Mouse (Mus musculus) forebrain, postnatal 0 days (tissue): ENCODE data around the gene Sugp2. TPM values are rescaled to one million over a fixed set of nuclear protein-coding genes. Genes with fewer than 3 reads are reported as not detected.

Experiments
- ATAC-seq: fragments of 200-750 bp; cut with Nextera tagmentation; 2 replicates; pipeline ENCODE4 v1.8.0; 2017; ENCODE audit warnings: mild to moderate bottlenecking, moderate library complexity
- DNase-seq: peaks from one replicate; pipeline ENCODE4 v3.0.0-alpha.2; 2015
- H3K27ac ChIP-seq: fragments of 300-500 bp; sonication (generic); 2 replicates; pipeline ENCODE4 v1.5.1; 2014; ENCODE audit warnings: low read depth, mild to moderate bottlenecking, antibody characterized with exemption, low read length, moderate library complexity, mixed read lengths
- H3K27me3 ChIP-seq: fragments of 300-500 bp; sonication (generic); 2 replicates; pipeline ENCODE4 v1.6.1; 2014; ENCODE audit warnings: mild to moderate bottlenecking, low read length, mixed read lengths; ENCODE audit not compliant: insufficient read depth
- H3K36me3 ChIP-seq: fragments of 300-500 bp; sonication (generic); 2 replicates; pipeline ENCODE4 v1.6.1; 2014; ENCODE audit warnings: mild to moderate bottlenecking, moderate library complexity; ENCODE audit not compliant: insufficient read depth
- H3K4me1 ChIP-seq: fragments of 300-500 bp; sonication (generic); 2 replicates; pipeline ENCODE4 v1.6.1; 2014; ENCODE audit warnings: antibody characterized with exemption; ENCODE audit not compliant: insufficient read depth
- H3K4me2 ChIP-seq: fragments of 300-500 bp; sonication (generic); 2 replicates; pipeline ENCODE4 v1.6.1; 2014; ENCODE audit warnings: low read depth, mild to moderate bottlenecking, moderate library complexity
- H3K4me3 ChIP-seq: fragments of 300-500 bp; sonication (generic); 2 replicates; pipeline ENCODE4 v1.5.1; 2014; ENCODE audit warnings: low read depth, low read length, mixed read lengths
- H3K9ac ChIP-seq: fragments of 300-500 bp; sonication (generic); 2 replicates; pipeline ENCODE4 v1.6.1; 2014; ENCODE audit warnings: mild to moderate bottlenecking
- H3K9me3 ChIP-seq: fragments of 300-500 bp; sonication (generic); 2 replicates; pipeline ENCODE4 v1.6.1; 2016; ENCODE audit warnings: low read length
- CTCF ChIP-seq: sonication (generic); IDR thresholded peaks from 2 replicates; pipeline ENCODE4 v1.5.1; 2016; ENCODE audit warnings: antibody characterized with exemption, control low read depth, low read depth
- WGBS: fragments of 180-500 bp; shearing (Covaris S2); extraction: QIAGEN DNeasy Blood & Tissue Kit; methylation state at CpG from one replicate; pipeline ENCODE4 v1.1.7; 2014; 5-methylcytosine and 5-hydroxymethylcytosine counted together
- polyA plus RNA-seq: library from polyadenylated mRNA; unstranded; fragments of >200 nt; fragmentation: Nextera tagmentation; extraction: Ambion mirVana; gene quantifications from 2 replicates; pipeline ENCODE4 v1.2.1, GENCODE M21; 2015
- total RNA-seq: library from RNA; depleted of rRNA; stranded (reverse); fragments of >200 nt; gene quantifications from 2 replicates; pipeline ENCODE4 v1.2.3, GENCODE M21; 2014

Sugp2 gene
- total and polyA plus RNA-seq, 2 experiments from 2014 or later, result 65.0 to 129 TPM

- Histone ChIP-seq H3K4me2 (no peak overlapping the region), H3K9me3 (no peaks in the 10 kb centered on the region), H3K4me3 (no peak overlapping the region), H3K27ac (no peak overlapping the region), H3K36me3 (peaks cover 50% of the 10 kb centered on the region), H3K27me3 (no peaks in the 10 kb centered on the region), H3K9ac (no peak overlapping the region), H3K4me1 (peaks cover 16% of the 10 kb centered on the region)
- WGBS, result 70% methylated on average over 2 of the region's 2 CpGs
- no peak for TF ChIP-seq CTCF
- ATAC-seq (no peak), DNase-seq (no peak)
Measured at GRCm38 (mm10) chr8:70313399-70313798, 79.4 kb downstream of the Sugp2 start.

GRCm38 (mm10) chr8:70315624-70316510, 81.8 kb downstream of the Sugp2 start, which contains the start of gene Cers1:
TSS of gene Cers1 (plus strand) at chr8:70315775.
- H3K4me2 ChIP-seq, result peak within 1 kb of the TSS; percentile 74
- 0 out of 2 replicates have a peak, but pooled peaks have one; percentile 14 for TF ChIP-seq CTCF
- H3K36me3 ChIP-seq, result peaks cover 46% of the 10 kb centered on the region
- peak within 1 kb of the TSS; percentile 97 for H3K27ac ChIP-seq
- H3K27me3 ChIP-seq, result no peaks in the 10 kb centered on the region
- DNase-seq (peak; percentile 84), ATAC-seq (peak; percentile 68)
- WGBS, result 3% methylated on average over 66 of the region's 66 CpGs
- H3K9me3 ChIP-seq, result no peaks in the 10 kb centered on the region
- H3K9ac ChIP-seq, result peak within 1 kb of the TSS; percentile 96
- peak within 1 kb of the TSS; percentile 73 for H3K4me3 ChIP-seq
- peaks cover 16% of the 10 kb centered on the region for H3K4me1 ChIP-seq

GRCm38 (mm10) chr8:70316511-70317504, 82.8 kb downstream of the Sugp2 start:
- Histone ChIP-seq H3K36me3 (peaks cover 46% of the 10 kb centered on the region), H3K4me1 (peaks cover 16% of the 10 kb centered on the region), H3K27ac (peak overlapping the region; percentile 97), H3K27me3 (no peaks in the 10 kb centered on the region), H3K9me3 (no peaks in the 10 kb centered on the region), H3K4me3 (peak overlapping the region; percentile 73), H3K4me2 (peak overlapping the region; percentile 74), H3K9ac (peak overlapping the region; percentile 96)
- ATAC-seq (peak; percentile 91), DNase-seq (peak; percentile 96)
- 5% methylated on average over 15 of the region's 15 CpGs for WGBS
- TF ChIP-seq CTCF, result peak; percentile 14

- ATAC-seq (no peak), DNase-seq (no peak)
- peaks cover 16% of the 10 kb centered on the region for H3K4me1 ChIP-seq
- H3K4me2 ChIP-seq, result peak overlapping the region; percentile 74
- H3K27ac ChIP-seq, result peak overlapping the region; percentile 97; the same call in 1 of the 2 replicates
- 81% methylated on average over 5 of the region's 5 CpGs for WGBS
- H3K36me3 ChIP-seq, result peaks cover 48% of the 10 kb centered on the region
- H3K9ac ChIP-seq, result peak overlapping the region; percentile 96
- no peaks in the 10 kb centered on the region for H3K27me3 ChIP-seq
- no peak for TF ChIP-seq CTCF
- H3K9me3 ChIP-seq, result no peaks in the 10 kb centered on the region
- no peak overlapping the region for H3K4me3 ChIP-seq
Measured at GRCm38 (mm10) chr8:70317872-70318271, 83.8 kb downstream of the Sugp2 start.

- Histone ChIP-seq H3K36me3 (peaks cover 76% of the 10 kb centered on the region), H3K27me3 (no peaks in the 10 kb centered on the region), H3K4me2 (no peak overlapping the region), H3K9ac (no peak overlapping the region), H3K9me3 (no peaks in the 10 kb centered on the region), H3K4me3 (no peak overlapping the region), H3K4me1 (no peaks in the 10 kb centered on the region), H3K27ac (no peak overlapping the region)
- ATAC-seq (no peak), DNase-seq (no peak)
- no peak for TF ChIP-seq CTCF
- 95% methylated on average over 3 of the region's 3 CpGs for WGBS
Measured at GRCm38 (mm10) chr8:70323716-70324115, 89.7 kb downstream of the Sugp2 start.

GRCm38 (mm10) chr8:70327512-70327911, 93.5 kb downstream of the Sugp2 start:
- 86% methylated on average over 6 of the region's 6 CpGs for WGBS
- Histone ChIP-seq H3K4me2 (no peak overlapping the region), H3K27me3 (no peaks in the 10 kb centered on the region), H3K4me1 (peaks cover 9% of the 10 kb centered on the region; the same call in 1 of the 2 replicates), H3K9ac (no peak overlapping the region), H3K27ac (no peak overlapping the region), H3K4me3 (no peak overlapping the region), H3K36me3 (peaks cover 79% of the 10 kb centered on the region), H3K9me3 (no peaks in the 10 kb centered on the region)
- DNase-seq, result no peak
- no peak for ATAC-seq
- TF ChIP-seq CTCF, result no peak
